Mouse (Mus musculus): ENCODE data around the gene Mettl22.

DNA sequence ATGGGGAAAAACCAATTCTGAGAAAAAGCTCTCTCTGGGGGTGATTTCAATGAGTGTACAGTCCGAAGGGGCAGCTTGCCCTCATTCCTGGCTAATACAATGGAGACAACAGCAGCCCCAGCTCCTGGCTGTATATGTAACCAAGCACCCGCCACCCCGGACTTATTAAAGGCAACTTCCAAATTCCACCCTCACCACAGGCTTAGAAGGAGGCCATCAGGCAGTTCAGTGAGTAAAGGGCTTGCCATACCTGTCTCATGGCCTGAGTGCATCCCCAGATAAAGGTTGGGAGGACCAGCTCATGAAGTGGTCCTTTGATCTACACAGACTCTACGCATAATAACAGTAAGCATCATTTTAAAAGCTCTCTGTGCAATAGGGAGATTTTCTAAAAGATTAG lies 49.7 kb upstream of the Mettl22 start:
- TF ChIP-seq CTCF (IDR thresholded peaks at IDR 0.05; ENCODE audit: borderline replicate concordance, insufficient read depth, low read length) (no peak), POLR2A (IDR thresholded peaks at IDR 0.05; ENCODE audit: low read depth, low read length) (no peak)
